Mouse (Mus musculus): ENCODE results near the gene Add3.

The Add3 gene

DNA sequence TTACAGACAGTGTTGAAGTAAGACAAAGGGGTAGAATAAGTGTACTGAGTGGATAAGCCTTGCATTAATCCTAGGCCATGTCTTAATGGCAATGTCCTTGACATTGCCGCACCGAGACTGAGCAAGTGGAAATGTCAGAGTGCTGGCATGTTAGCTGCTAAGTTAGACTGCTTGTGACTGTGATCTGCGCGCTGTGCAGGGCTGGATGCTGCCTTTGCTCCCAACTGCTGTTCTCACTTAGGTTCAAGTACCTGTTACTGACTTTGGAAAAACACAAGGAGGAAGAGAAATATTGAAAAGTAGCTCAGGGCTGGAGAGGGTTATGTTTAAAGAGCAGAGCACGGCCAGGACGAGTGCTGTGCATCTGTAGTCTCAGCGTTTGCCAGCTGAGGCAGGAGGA lies 24.4 kb downstream of the Add3 start:
- DNase-seq (ENCODE audit: inconsistent age in 2 of 2, low spot score in 1 of 2) = peak in 1 of 2 experiments; percentile 63

DNA sequence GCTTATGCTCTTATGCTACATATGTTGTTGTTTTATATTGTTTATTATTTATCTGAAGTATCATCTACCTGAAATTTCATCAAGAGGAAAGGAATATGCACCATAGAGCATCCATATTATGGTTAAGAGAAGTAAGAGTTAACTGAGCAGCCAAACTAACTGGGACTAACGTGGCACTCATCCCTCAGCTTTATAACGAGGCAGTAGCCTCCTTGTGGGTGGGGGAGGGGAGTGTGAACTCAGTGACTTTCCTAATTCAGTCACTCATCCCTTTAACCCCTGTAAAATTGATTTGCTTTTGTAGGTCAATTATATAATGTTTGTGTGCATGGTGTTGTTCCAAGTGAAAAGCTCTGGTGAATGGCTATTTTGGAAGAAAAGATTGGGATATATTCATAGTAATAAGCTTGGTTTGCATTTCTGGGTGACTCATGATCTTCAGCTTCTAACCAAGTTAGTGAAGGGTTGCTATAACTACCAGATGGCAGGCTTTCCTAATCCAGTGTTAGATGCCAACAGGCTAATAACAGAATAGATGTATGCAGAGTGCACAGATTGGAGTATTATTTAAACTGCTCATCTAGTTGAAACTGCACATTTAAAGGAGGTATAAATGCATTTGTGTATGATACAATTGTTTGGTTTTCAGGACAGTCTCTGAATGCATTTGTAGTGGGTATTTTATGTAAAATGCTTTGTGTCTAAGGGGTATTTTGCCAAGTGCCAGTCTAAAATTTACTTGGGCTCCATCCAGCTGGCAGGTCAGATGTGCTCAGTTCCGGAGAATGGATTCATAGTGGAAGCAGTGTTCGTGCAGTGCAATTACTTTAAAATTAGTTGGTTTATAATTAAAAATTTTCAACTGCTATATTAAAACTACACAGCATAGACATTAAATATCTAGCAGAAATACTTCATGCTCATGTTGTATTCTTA lies 25.3 kb downstream of the Add3 start:
- peak in 1 of 2 experiments; percentile 67 for DNase-seq (ENCODE audit: inconsistent age in 2 of 2, low spot score in 1 of 2)

DNA sequence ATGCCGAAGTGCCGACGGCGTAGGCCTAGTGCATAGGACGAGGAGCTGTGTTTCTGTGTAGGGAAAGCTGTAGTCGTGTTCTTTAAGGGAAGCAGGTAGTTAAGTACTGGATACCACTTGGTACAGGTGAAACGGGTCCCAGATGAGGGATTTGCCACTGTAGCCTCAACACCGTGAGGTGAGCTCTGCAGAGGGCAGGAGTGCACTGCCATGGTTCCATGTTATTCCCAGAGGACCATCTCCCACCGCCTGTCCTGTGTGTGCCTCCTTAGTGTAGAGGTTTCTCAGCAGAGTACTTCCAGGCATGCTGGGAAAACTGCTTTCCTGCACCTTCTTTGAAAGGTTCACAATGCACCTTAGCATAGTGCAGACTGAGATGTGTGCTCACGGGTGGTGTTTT lies 26.1 kb downstream of the Add3 start:
- DNase-seq (ENCODE audit: inconsistent age in 2 of 2, low spot score in 1 of 2) = no peak

DNA sequence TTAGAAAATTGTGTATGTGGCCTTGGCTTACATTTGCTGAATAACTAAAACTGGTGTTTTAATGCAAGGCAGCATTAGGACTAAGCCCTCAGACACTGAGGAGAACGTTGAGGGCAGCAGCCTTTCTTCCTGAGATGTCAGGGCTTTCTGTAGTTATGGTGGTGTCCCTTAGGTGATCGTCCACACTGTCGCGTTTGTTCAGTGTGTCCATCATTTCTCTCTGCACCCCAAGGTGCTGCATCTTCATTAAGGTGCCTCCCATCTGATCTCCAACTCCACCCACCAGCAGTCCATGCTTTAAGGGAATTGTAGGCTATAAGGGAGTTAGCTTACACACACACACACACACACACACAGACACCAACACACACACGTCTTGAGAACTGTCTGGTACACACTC lies 28.3 kb downstream of the Add3 start:
- DNase-seq (ENCODE audit: inconsistent age in 2 of 2, low spot score in 1 of 2) = no peak

DNA sequence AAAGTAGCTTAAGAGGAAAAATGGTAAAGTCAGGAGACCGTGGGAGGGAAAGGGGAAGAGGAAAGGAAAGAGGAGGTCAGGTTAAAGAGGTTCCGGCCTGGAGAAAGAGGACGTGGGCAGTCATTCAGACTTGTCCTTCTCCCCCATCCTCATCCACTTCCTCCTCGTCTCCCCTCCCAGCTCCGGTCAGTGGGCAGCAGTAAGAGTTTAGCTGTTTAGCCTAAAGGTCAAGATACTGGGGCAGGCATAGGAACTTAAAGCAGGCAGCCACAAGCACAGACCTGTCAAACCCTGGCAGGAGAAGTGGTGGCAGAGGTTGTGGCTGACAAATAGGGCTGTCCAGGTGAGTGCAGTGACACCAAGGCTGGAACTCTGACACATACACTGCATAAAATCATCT lies 30.4 kb downstream of the Add3 start:
- no peak for DNase-seq (ENCODE audit: inconsistent age in 2 of 2, low spot score in 1 of 2)

DNA sequence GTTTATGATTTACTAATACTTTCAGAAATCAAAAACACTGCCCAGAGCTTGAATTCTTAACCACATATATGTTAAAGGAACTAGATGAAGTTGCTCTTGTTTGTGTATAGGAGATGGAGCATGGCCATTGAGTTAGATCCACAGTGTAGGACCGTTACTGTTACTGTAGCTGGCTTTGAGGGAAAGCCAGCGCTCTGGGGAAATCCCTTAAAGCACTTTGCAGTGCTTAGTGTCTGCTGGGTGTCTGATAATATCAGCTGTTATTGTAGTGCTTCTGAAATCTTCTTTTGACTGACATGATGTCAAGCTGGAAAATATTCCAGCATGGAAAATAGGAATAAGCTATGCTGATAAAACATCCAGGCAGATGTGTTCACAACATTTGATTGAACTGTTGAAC lies 33.8 kb downstream of the Add3 start:
- DNase-seq (ENCODE audit: inconsistent age in 2 of 2, low spot score in 1 of 2) = no peak

DNA sequence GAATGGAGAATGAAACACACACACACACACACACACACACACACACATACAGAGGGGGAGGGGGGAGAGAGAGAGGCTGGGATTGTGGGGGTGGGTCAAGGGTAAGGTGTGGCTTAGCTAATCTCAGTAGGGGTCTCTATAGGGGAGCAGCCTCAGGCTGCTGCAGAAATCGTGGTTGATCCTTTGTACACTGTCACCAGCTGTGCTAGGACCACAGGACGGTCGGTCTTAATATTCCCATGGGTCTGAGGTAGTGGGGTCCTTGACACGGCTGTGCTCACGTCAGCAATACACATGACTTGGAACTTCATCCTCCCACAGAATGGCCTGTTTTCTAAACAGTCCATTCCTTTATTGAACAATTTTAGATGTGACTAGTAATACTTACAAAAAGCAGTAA lies 35.3 kb downstream of the Add3 start:
- DNase-seq (ENCODE audit: inconsistent age in 2 of 2, low spot score in 1 of 2) = no peak

DNA sequence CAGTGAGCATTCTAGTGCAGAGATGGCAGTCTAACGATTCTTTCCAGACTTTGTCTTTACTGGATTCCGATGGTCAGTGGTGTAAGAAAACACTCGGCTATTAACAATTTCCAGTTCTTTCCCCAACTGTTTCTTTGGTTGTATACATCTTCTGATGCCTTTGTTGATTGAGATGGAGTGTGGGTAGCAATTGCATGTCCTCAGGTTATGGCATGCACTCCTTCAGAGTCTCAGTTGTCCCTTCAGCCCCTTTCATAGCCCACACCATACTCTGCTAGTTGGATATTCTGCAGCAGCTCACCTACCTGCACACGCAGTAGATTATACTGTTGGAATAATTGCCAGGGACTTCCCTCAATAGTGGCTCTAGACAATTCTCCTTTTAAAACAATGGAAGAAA lies 36.3 kb downstream of the Add3 start:
- no peak for DNase-seq (ENCODE audit: inconsistent age in 2 of 2, low spot score in 1 of 2)

DNA sequence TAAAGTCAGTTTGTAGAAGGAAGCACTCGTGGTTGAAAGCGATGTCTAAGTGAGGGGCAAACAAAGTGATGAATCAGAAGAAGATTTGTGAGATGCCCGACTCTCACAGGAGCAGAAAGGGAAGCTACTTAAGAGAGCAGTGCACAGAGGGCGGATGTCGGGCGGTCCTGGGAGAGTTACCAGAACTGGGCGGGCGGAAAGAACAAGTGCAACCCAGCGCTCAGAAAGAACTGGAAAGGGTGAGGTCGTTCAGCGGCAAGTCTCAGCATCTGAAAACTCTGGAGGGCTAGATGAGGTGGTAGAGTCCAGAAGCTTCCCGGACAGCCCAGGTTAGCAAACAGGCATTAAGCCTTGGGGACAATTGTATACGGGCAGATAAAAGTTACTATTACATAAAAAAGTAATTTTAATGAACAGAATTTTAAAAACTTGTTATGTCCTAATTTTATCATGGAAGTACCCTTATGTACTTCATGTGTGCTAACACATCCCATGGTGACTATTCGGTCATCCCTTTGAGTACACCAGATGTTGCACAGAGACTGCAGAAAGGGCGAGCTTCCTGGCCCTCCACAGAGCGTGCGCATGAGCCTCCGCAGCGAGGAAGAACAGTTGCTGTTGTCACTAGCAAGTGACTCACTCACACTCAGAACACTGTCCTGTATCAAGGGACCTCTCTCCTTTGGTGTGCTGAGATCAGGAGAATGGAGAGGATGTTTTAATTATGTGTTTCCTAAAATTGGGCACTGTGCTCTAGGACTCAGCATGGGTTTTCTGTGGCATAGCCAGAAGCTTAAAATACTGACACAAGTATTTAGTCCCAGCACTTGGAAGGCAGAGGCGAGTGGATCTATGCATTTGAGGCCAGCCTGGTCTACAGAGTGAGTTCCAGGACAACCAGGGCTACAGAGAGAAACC lies 38.6 kb downstream of the Add3 start:
- DNase-seq (ENCODE audit: inconsistent age in 2 of 2, low spot score in 1 of 2) = no peak

DNA sequence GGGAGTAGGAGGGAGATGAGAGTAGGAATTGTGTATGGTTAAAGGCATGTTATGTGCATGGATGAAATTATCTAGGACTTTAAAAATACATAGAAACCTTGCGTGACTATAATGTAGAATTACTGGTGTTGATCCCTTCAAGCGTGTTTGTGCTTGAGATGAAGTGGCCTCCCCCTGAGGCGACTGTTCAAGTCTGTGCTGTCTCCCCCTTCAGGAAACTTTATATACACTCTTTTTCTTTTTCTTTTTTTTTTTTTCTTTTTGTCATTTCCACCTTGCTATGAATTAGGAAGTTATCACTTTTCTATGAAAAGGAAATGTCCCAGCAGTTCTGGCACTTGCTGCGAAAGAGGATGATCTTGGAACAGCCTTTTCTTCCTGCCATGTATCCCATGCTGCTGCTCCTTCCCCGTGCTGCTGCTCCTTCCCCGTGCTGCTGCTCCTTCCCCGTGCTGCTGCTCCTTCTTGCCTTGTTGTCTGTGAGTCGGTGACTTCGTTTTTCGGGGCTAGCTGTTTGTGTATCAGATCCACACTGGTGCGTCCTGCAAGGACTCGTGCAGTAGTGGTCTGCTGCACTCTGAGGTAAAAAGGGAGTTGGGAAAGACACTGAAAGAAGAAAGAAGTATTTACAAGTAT lies 40.0 kb downstream of the Add3 start:
- DNase-seq (ENCODE audit: inconsistent age in 2 of 2, low spot score in 1 of 2) = peak in 1 of 2 experiments; percentile 72

DNA sequence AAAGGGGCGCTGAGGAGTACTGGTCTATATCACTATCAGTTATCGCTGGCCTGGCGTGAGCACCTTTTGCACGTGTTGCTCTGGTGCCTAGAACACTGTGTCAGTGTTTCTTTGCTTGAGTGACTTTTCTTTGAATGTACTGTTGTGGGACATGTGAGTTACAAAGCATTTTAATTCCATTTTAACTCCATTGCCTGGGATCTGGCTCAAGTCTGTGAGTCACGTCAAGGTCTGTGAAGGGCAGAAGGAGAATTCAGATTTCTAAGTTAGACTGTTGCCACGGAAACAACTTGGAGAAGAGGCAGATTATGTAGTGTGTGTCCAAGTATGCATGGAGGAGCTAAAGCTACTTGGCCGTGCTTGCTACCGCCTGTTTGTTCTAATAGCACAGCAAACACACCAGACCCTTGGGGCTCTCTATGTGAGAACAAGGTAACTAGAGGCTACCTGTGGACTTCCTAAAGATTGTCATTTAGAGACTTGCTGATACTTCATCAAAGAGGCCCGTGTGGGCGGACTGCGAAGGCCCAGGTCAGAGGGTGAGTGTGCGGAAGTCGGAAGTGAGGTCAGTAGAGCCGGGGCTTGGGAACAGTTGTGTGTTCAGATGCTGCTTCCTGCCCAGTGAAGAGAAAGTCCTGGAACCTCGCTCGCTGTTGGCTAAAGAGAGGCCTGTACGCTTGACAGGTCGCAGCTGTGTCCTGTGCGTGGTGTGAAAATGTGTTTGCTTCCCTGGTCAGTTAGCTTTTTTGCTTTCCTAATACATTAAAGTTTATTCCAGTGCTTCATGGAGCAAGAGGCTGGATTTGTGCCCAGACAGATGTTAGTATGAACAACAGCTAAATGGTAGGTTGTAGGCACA lies 41.0 kb downstream of the Add3 start:
- peak; percentile 64 to 83 for DNase-seq (ENCODE audit: inconsistent age in 2 of 2, low spot score in 1 of 2)

DNA sequence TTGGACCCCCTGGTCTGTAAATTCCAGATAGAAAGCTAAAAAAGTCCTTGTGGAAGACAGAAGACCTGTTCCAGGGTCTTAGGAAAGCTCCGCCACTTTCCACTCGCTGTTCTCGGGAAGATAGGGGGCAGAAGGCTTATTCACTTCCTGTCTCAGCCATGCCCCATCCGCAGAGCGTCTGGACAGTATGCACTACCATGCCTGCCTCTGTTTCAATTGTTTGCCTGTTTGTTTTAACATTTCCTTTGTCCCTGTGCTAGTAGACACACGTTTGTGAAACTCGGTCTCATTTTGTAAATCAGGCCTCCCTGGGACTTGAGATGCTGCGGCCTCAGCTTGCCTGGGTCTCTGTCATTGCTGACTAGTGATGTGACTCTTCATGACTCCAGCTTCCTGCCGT lies 43.4 kb downstream of the Add3 start:
- DNase-seq (ENCODE audit: inconsistent age in 2 of 2, low spot score in 1 of 2) = no peak

DNA sequence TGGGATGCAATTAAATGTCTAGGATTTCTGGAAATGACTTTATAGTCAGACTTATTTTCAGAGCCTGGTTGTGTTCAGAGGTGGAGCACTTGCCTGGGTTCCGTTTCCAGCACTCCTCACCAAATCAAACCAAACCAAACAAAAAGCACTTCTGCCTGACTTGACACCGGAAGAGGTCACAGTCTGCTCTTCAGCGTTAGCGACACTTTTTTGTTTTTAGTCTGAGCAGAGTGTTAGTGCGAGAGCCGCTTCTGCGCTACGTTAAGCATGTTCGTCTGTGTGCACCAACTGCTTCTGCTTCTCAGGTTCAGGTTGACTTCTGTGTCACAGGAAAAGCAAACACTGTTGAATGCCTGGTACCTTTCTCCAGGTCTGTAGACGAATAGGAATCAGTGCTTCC lies 44.0 kb downstream of the Add3 start:
- DNase-seq (ENCODE audit: inconsistent age in 2 of 2, low spot score in 1 of 2) = no peak

DNA sequence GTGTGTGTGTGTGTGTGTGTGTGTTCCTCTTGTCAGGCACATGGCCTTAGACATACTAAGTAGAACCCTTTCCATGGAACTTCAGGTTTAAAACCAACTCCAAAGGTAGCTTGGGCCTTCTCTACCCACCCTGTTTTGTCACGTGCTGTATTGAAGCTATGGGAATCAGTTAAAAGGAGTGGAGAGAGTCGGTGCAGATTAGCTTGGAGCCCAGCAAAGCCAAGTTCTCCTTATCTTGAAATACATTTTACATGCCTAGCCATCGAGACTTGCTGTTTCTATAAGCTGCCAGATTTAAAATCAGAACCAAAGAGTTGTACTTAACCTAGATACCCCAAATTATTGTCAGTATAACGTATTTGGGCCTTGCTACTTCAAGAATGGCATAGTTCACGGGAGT lies 44.7 kb downstream of the Add3 start:
- no peak for DNase-seq (ENCODE audit: inconsistent age in 2 of 2, low spot score in 1 of 2)

DNA sequence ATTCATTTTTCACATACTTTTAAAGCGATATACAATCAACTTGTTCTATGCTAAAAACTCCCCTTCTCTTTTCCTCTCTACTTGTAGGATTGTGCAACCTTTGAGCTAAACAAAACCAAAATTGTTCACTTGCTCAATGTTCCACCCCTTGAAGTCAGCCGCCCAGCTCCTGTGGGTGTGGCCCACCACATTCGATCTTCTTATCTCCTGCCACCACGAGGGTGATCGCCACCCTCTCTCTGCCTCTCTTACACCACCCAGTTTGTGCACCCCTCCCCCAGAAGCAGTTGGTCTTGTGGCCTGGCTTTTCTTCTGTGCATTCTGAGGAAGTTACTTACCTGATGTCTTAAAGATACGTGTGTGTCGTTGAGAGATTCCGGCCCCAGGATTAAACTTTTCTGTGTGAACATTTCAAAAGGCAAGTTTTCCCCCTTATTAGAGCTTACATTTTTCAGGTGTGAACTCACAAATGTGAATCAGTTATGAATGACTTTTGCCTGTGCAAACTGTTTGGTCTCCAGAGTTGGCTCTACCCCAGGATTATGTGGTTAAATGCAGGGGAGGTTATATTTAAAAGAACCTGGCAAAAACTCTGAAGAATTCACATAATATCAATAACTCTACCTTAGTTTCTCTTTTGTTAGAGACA lies 45.4 kb downstream of the Add3 start:
- no peak for DNase-seq (ENCODE audit: inconsistent age in 2 of 2, low spot score in 1 of 2)

DNA sequence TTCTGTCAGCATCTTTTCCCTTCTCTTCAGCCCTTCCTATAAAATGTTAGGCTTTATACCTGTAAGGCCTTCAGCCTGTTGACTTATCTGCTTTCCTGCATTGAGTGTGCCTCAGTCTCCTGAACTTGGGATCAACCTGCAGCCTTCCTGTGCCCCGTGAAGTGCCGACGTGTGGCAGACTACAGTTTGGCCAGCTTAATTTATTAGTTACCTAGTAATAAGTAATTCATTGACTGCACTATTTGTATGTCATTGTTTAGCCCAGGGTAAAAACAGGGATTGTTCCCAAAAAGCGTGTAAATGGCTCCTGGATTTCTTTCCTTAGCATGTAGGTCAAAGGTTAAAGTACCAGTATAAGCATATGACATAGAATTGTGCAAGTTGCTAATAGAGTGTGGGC lies 46.2 kb downstream of the Add3 start:
- no peak for DNase-seq (ENCODE audit: inconsistent age in 2 of 2, low spot score in 1 of 2)

DNA sequence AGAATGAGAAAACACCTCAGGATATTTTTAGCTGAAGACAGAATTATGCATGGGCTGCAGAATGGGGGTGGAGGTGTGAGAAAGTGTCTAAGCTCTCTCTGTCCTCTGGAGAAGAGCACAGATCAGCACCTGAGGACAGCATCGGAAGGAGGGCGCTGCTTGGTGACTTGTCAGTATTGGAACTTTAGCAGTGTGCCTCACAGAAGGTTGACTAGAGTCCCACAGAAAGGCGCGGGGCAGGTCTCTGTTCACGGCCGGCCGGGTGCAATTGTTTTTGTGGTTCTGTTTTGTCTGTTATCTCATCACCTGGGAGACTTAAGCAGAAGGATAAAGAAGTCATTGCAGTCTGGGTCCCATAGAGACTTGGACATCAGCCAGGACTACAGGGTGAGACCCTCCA lies 47.3 kb downstream of the Add3 start:
- DNase-seq (ENCODE audit: inconsistent age in 2 of 2, low spot score in 1 of 2) = no peak

DNA sequence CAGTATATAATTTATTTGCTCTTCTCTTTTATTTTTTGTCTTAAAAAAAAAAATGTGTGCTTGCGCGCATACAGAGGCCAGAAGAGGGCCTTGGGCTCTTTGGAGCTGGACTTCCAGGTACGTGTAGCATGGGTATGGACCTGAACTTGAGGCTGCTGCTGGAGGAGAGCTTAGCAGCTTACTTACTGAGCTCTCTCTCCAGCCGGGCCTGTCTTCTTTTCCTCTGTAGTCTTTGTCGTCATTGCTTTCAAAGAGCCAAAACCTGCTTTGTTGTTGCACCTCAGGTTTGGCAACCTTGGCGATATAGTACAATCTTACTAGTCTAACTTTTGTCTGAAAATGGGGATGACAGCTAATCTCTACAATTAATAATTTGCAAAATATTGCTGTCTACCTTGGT lies 47.9 kb downstream of the Add3 start:
- no peak for DNase-seq (ENCODE audit: inconsistent age in 2 of 2, low spot score in 1 of 2)

DNA sequence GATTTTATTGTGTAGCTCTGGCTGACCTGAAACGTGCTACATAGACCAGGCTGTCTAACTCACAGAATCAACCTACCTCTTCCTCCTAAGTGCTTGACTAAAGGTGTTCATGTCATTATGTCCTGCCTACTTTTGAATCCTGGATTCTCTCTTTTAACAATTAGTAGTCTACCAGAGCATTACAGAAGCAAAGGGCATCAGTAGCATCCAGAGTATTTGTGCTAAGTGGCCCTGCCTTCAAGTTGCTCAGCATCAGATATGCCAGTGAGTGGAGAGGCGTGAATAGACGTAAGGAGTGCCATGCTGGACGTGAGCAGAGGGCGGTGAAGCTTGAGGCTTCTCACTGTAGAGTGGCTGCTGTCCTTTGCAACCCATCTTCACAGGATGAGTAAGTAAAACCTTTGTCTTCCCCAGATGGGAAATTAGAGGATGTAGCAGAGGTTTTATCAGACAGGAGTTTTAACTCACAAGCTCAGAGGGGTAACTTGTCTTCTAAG lies 48.5 kb downstream of the Add3 start:
- DNase-seq (ENCODE audit: inconsistent age in 2 of 2, low spot score in 1 of 2) = no peak

DNA sequence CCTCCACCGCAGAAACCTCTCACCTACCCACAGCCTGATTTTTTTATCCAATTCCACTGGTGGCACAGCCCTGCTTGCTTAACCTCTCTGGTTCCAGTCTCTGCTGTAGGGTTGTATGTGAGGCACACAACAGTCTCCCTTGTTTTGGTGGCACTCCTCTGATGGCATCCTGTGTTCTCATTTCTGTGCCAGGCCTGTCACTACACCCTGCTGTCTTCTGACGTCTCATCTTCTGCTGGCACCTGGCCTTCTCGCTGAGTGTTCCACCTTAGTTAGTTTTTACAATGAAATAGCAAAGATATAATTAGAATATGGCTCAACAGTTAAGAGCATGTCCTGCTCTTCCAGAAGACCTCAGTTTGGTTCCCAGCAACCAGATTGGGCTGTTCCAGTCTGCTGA lies 49.5 kb downstream of the Add3 start:
- DNase-seq (ENCODE audit: inconsistent age in 2 of 2, low spot score in 1 of 2) = no peak

Data from adrenal gland, adult (tissue).